Mouse (Mus musculus) G1E-ER4 (cell line): ENCODE results near the gene Trim29. TPM values are rescaled to one million over a fixed set of nuclear protein-coding genes. Genes with fewer than 3 reads are reported as not detected.

Source experiments
- GATA1 ChIP-seq: IDR thresholded peaks from one replicate; pipeline ENCODE4 v1.8.0; 2012; ENCODE audit warnings: low read length, inconsistent platforms
- polyA plus RNA-seq: library from polyadenylated mRNA; stranded (reverse); fragments of >175 nt; gene quantifications from 2 replicates; pipeline ENCODE4 v1.2.3, GENCODE M21; 2012

Gene Trim29
- polyA plus RNA-seq, 1 experiment = not detected

DNA sequence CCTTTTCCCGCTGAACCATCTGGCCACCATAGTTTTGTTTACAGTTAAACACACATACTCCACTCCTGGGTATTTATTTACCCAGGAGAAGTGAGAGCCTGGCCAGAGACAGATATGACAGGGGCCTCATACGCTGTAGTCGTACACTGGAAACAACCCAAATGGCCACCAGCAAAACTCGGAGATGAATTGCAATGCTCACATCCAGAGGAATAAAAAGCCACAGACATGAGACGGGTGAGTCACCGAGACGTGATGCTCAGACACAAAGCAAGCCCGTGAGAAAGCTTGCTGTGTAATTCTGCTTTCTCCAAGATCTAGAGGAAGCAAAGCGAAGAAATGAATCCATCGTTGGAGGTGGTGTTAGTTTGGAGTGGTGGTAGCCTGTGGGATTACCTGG, 10.3 kb upstream of the Trim29 start:
- no peak for TF ChIP-seq GATA1

DNA sequence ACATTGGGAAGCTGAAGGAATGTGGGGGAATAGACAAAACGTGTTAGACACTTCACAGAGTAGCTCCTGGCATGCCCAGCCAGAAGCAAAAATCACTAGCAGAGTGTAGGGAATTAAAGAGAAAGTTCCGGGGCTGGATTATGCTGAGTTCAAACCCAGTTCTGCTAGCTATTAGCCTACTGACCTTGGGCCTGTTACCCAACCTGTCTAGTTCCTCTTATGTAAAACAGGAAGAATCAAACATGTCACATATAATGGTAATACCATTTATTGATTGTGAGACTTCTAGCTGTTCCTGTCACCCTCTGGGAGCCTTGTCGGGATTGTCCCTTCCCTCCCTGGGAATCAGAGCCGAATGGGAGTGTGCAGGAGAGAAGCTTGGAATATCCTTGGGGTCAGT, 7.7 kb upstream of the Trim29 start:
- no peak for TF ChIP-seq GATA1

DNA sequence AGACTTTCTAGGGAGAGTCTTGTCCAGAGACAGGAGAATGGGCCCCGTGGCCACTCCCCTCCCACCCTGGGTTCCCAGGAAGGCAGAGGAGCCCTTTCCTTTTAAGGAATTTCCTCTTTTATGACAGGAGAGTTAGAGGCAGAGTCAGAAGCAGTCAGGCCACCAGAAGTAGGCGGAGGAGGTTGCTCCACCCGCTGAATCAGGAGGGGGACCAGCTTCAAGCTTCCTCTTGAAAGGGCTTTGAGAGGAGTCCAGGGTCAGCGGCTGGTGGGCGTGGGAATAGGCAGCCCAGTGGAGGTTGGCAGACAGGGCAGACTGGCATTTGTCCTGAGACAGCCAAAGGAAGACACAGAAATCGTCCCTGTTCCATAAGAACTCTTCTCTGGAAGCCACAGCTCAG, 4.8 kb upstream of the Trim29 start:
- TF ChIP-seq GATA1 = no peak

DNA sequence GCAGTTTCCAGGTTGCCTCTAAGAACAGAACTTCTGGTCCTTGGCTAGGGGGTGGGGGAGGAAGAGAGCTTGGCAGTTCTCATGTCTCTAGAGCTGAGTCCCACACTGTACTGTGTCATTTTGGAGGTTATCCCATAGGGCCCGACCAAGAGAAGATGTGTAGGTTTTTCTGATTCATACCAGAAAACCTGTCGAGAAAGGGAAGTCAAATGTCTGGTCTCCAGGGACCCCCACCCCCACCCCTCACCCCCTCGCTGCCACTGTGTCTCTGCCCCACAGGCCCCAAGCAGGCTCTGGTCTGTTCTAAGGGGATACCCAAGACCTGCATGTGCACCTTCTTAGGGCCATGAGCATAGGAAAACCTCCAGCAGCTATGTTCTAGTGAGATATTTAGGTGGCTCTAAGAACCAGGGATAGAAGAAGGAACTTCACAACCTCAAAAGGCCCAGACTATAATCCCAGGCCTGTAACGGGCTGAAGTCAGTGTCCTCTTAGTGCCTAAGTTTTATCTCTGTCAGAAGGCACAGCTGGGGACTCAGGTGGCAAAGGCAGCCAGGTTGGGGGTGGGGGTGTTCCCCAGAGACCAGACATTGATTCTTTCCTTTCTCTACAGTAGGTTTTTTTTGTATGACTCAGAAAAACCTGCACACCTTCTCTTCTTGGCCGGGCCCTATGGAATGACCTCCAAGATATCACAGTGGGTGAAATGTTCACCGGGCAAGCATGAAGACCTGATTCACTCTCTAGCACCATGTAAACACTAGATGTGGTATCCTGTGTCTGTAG, 1.4 kb upstream of the Trim29 start:
- TF ChIP-seq GATA1 = no peak

DNA sequence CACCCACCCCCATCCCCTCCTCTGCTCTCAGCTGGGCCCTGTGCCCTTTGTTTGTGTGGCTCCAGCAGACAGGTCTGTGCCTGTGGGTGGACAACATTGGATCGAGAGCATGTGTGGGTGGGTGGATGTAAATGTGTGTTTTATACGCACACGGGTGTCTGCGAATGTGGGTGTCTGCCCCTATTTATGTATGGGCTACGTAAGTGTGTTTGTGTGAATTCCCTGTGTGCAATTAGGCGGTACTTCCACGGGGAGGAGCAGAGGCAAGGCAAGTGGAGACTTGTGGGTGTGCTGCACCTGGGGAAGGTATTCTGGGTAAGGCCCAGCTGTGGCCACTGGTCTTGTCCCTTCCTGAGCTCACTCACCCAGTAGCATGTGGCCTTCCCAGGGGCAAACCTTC, 1.5 kb downstream of the Trim29 start:
- no peak for TF ChIP-seq GATA1

DNA sequence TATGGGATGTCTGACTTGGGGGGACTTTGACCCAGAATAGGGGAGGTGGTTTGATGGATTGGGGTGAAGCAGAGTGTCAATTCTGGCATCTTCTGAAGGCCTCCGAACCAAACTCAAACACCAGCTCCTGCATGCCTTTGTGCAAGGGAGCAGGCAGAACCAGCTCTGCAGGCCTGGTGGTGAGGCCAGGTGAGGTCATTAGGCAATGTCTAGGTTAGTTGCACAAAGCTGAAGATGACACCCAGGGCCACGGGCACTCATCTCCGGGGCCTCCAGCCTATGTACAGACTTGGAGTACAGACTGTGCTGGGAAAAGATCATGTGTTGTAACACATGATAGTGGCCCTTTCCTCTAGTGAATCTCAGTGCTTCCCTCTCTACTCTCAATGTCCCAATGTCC, 3.2 kb downstream of the Trim29 start:
- no peak for TF ChIP-seq GATA1

DNA sequence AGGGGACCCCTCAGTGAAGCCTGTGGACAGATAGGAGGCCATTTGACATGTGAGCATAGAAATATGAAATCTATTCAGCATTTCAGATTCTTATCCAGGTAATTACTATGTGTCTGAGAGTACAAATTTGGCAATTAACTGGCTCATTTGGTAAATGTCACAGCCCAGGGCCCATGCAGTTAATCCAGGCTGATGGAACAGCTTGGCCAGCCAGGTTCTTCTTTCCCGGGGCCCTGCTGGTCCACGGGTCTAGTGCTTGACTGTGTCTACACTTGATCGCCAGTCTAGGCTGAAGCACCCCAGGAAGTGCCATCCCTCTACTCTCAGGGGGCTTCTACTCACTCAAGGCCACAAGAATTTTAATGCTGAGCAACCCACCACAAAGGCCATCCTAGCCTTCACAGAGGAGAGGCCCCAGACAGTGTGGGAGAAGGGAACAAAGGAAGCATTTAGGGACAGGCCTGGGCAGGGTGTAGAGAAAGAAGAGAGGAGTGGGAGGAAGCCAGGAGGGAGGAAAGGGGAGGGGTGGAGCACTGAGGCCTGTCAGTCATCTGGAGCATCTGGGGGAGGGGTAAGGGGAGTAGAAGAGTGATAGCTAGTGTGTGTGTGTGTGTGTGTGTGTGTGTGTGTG, 4.8 kb downstream of the Trim29 start:
- no peak for TF ChIP-seq GATA1

DNA sequence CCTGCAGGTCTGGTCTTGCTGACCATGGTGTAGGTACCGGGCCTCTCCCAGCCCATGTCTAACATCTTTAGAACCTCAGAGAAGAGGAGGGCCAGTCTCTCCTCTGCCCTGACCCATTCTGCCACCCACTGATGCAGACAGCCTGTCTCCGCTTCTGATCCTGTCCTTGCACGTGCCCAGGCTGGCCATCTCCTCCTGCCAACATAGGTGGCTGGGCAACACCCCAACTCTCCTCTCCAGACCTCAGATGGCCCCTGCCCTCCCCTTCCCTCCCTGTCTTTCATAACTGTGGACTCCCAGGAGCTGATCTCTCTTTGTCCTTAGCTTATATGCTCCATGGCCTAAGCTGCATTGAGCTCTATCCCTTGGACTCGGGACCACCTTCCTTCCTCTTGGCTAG, 5.8 kb downstream of the Trim29 start:
- TF ChIP-seq GATA1 = no peak

DNA sequence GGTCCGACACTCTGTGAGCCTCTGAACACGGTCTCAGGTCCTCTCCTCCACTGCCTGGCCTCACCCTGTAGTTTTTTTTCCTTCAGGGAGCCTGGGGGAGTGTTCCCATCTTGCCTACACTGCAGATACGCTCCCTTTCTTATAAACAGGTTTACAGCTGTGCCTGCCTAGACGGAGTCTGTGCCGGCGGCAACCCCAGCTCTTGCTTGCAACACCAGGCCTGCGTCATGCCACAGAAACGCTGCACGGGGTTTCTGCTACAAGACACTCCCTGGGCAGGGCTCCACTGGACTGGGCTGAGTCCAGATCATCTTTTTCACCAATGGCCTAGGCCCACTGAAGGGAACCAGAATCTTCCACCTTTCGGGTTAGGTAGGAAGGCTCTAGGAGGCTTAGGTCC, 8.0 kb downstream of the Trim29 start:
- TF ChIP-seq GATA1 = no peak

DNA sequence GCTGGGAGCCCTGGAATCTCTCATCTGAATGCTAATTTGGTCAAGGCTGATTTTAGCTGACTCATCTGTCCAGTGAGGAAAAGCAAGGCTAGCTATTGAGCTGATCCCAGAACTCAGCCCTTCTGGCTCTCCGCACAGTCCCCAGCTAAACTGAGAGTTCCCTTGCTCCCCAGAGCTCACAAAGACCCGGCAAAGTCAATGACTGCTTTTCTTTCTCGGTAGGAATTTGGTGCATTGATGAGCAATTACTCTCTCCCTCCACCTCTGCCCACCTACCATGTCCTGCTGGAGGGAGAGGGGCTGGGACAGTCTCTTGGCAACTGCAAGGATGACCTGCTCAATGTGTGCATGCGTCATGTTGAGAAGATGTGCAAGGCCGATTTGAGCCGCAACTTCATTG, 11.3 kb downstream of the Trim29 start:
- no peak for TF ChIP-seq GATA1

DNA sequence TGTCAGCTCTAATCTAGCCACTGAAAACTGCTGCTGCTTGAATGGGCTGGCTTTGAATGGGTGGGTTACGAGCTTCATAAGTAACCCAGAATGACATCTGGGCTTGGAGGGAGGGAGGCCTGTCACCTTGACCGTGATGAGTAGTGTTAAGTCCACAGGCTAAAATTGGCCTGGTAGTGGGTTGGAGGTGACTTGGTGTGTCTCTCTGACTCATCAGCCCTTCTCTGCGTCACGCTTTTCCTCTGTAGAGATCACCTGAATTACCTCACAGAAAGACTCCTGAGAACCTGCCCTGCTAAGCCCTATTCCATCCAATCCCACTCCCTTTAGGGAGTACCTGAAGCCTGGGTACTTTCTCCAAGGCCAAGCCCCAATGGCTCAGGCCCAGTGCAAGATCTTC, 12.0 kb downstream of the Trim29 start:
- no peak for TF ChIP-seq GATA1

DNA sequence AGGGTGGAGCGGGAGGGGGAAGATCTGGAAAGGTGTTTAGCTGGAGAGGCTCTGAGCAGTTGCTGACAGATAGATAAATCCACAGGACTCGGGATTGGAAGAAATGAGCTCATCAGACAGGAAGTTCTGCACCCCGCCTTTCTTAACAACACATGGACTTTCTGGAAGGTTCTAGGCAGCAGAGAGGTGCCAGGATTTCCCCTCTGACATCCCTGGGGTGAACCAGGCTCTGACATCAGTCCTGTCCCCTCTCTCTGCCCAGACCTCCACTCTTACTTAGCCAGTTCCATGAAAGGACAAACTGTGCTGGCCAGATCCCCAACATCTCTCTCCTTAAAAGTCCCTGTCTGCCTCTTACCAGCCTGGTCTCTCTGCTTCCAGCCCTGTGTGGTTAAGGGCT, 14.8 kb downstream of the Trim29 start:
- TF ChIP-seq GATA1 = no peak

DNA sequence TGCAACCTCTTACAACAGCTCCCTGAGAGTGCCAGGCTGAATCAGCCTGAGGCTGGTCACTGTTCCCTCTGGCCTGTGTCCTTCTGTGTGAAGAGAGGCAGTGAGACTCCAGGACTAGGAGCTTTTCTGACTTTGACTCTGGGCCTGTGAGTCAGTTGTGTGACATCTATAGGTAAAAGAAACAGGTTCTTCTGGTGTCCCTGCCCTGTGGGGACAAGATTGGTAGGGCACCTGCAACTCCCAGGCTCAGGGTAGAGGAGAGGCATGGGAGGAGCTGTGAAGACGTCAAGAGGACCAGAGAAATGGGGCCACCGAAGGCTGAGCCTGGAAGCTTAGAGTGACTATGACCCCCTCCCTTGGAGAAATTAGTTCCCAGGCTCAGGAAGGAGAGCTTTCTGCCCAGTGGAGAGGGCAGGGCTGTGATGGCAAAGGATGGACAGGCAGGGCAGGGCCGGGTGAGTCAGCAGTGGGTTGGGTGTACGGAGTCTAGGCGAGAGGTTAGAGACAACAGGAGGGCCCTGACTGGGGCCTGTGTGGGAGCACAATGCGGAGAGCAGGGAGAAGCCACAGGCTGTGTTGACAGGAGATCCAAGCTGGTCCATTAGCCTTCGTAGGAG, 15.5 kb downstream of the Trim29 start:
- TF ChIP-seq GATA1 = no peak

DNA sequence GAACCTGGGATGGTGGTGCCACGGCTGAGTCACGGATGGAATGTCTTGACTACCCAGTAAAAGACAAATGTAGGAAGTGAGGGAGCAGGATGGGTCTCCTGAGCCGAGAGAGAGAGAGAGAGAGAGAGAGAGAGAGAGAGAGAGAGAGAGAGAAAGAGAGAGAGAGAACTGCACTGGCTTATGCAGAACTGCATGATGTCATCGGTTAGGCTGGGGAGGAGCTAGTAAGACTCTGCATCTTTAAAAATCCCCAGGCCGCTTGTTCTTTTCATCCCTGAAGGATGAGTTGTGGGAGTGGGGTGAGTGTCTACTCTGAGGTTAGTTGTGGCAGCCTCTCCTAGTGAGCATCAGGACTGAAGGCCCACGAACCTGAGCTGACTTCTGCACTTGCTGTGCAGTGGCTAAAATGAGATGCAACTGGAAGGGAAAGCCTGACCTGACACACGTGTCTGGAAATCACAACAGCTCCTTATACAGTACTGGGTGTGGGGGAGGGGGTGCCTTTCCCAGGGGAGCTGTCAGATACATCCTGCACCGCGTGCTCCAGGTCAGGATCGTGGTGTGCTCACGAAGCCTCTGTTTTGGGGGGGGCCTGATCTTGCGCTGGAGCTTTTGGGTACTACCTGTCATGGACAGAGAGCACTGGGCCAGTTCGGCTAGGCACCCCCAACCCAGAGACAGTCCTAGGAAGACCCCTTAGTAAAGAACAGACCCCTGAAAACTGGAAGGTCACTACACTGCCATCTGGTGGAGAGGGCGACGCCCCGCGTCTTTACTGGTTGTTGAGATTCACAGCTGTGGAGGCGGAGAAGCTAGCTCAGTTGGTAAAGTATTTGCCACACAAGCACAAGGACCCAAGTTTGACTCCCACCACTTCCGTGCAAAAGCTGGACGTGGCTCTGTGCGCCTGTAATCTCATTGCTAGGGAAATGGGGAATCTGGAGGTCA, 16.8 kb downstream of the Trim29 start:
- TF ChIP-seq GATA1 = no peak

DNA sequence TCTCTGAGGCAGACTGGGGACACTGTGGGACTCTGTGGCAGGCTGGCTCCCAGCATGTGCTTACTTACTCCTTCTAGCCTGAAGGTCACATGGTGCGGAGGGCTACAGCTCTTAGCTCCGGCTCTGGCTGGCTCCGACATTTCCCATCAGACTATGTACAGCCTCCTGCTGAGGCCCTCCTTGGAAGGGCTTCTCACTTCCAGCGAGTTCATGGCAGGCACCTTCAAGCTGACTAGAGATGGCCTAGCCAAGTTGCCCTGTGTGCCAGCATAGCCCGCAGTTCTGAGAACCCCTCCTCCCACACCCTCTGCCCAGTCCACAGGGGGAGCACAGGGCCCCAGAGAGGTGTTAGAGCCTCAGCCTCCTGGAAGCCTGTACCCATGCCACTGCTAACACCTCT, 19.8 kb downstream of the Trim29 start:
- TF ChIP-seq GATA1 = no peak
